Mouse (Mus musculus): Measurements from ENCODE around the gene Tmem251. TPM values are rescaled to one million over a fixed set of nuclear protein-coding genes. Genes with fewer than 3 reads are reported as not detected.

Gene Tmem251
- polyA plus RNA-seq, 1 experiment from 2014 or later = 13.3 TPM

DNA sequence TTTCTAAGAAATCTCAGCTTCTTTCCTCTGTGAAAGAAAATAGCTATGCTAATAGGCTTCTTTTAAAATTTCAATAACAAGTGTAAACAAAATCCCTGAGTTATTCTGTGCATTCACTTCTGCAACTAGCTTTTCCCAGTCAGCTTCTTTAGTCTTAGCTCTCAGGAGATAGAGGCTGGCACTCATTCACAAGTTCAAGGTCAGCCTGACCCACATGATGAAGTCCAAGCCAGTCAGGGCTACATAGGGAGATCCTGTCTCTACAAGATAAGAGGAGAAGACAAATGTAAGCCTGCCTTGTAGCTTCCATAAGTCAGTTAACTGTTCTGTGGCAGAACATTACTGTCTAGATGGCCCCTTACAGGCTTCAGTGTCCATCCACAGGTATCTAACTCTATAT lies 20.1 kb downstream of the Tmem251 start:
- Histone ChIP-seq H3K27me3 (no peaks in the 10 kb centered on the region), H3K4me1 (replicated peaks) (peaks cover 15% of the 10 kb centered on the region), H3K9ac (replicated peaks) (no peak overlapping the region), H3K9me3 (no peaks in the 10 kb centered on the region), H3K36me3 (peaks cover 46% of the 10 kb centered on the region), H3K4me2 (replicated peaks) (no peak overlapping the region), H3K4me3 (replicated peaks) (no peak overlapping the region), H3K27ac (no peak overlapping the region)
- no peak for ATAC-seq

- Histone ChIP-seq H3K27me3 (no peaks in the 10 kb centered on the region), H3K9me3 (no peaks in the 10 kb centered on the region), H3K4me2 (replicated peaks) (no peak overlapping the region), H3K4me1 (replicated peaks) (no peaks in the 10 kb centered on the region), H3K27ac (no peak overlapping the region), H3K36me3 (peaks cover 86% of the 10 kb centered on the region), H3K9ac (replicated peaks) (no peak overlapping the region), H3K4me3 (replicated peaks) (no peak overlapping the region)
- 91% methylated on average over 4 of the region's 4 CpGs for WGBS
- no peak for ATAC-seq
These were observed 25.4 kb downstream of the Tmem251 start for GRCm38 (mm10) chr12:102769000-102769399.

DNA sequence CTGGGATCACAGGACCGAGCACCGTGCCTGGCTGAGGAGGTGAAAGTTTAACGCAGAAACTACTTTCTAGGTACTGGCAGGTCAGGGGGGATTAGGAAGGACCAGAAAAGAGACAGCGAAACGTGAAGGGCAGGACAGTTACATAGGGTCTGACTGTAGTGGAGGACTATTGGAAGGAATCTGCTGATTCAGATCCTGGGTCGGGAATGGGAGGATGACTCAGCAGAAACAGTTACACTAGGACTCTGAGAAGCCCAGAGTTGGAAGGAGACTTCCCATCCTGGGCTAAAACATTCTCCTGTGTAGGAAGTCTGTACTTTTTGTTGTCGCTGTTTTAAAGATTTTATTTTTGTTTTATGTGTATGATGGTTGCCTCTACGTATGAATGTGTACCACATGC lies 28.0 kb downstream of the Tmem251 start:
- Histone ChIP-seq H3K27me3 (no peaks in the 10 kb centered on the region), H3K4me1 (replicated peaks) (no peaks in the 10 kb centered on the region), H3K9ac (replicated peaks) (no peak overlapping the region), H3K4me3 (replicated peaks) (no peak overlapping the region), H3K9me3 (no peaks in the 10 kb centered on the region), H3K4me2 (replicated peaks) (no peak overlapping the region), H3K27ac (no peak overlapping the region), H3K36me3 (peaks cover 89% of the 10 kb centered on the region)
- WGBS = 98% methylated on average over 8 of the region's 8 CpGs
- no peak for ATAC-seq

- no peak for ATAC-seq
- Histone ChIP-seq H3K4me2 (replicated peaks) (no peak overlapping the region), H3K27ac (no peak overlapping the region), H3K27me3 (no peaks in the 10 kb centered on the region), H3K36me3 (peaks cover 89% of the 10 kb centered on the region), H3K4me3 (replicated peaks) (no peak overlapping the region), H3K9ac (replicated peaks) (no peak overlapping the region), H3K9me3 (no peaks in the 10 kb centered on the region), H3K4me1 (replicated peaks) (no peaks in the 10 kb centered on the region)
- 97% methylated on average over 5 of the region's 5 CpGs for WGBS
These were observed 29.1 kb downstream of the Tmem251 start for GRCm38 (mm10) chr12:102772676-102773075.

- no peak overlapping the region for H3K9ac ChIP-seq (replicated peaks)
- no peak for ATAC-seq
- no peaks in the 10 kb centered on the region for H3K27me3 ChIP-seq
- WGBS = 94% methylated on average over 14 of the region's 14 CpGs
- H3K4me2 ChIP-seq (replicated peaks) = no peak overlapping the region
- no peak overlapping the region for H3K4me3 ChIP-seq (replicated peaks)
- H3K36me3 ChIP-seq = peaks cover 61% of the 10 kb centered on the region
- no peaks in the 10 kb centered on the region for H3K4me1 ChIP-seq (replicated peaks)
- no peak overlapping the region for H3K27ac ChIP-seq
- H3K9me3 ChIP-seq = no peaks in the 10 kb centered on the region
These were observed 32.5 kb downstream of the Tmem251 start for GRCm38 (mm10) chr12:102776035-102776434.

- no peaks in the 10 kb centered on the region for H3K9me3 ChIP-seq
- ATAC-seq = no peak
- 67% methylated on average over 5 of the region's 5 CpGs for WGBS
- no peak overlapping the region for H3K27ac ChIP-seq
- no peak overlapping the region for H3K4me2 ChIP-seq (replicated peaks)
- peaks cover 47% of the 10 kb centered on the region for H3K36me3 ChIP-seq
- no peak overlapping the region for H3K4me3 ChIP-seq (replicated peaks)
- no peaks in the 10 kb centered on the region for H3K4me1 ChIP-seq (replicated peaks)
- no peaks in the 10 kb centered on the region for H3K27me3 ChIP-seq
- H3K9ac ChIP-seq (replicated peaks) = no peak overlapping the region
These were observed 34.6 kb downstream of the Tmem251 start for GRCm38 (mm10) chr12:102778151-102778550.

GRCm38 (mm10) chr12:102779452-102779851 lies 35.9 kb downstream of the Tmem251 start:
- Histone ChIP-seq H3K36me3 (peaks cover 44% of the 10 kb centered on the region), H3K27ac (no peak overlapping the region), H3K4me1 (replicated peaks) (no peaks in the 10 kb centered on the region), H3K27me3 (no peaks in the 10 kb centered on the region), H3K4me2 (replicated peaks) (no peak overlapping the region), H3K4me3 (replicated peaks) (no peak overlapping the region), H3K9ac (replicated peaks) (no peak overlapping the region), H3K9me3 (no peaks in the 10 kb centered on the region)
- WGBS = 48% methylated on average over 3 of the region's 3 CpGs
- ATAC-seq = no peak

- Histone ChIP-seq H3K36me3 (peaks cover 46% of the 10 kb centered on the region), H3K4me2 (replicated peaks) (no peak overlapping the region), H3K4me3 (replicated peaks) (no peak overlapping the region), H3K27ac (no peak overlapping the region), H3K27me3 (no peaks in the 10 kb centered on the region), H3K4me1 (replicated peaks) (no peaks in the 10 kb centered on the region), H3K9me3 (no peaks in the 10 kb centered on the region), H3K9ac (replicated peaks) (no peak overlapping the region)
- 94% methylated on average over 5 of the region's 5 CpGs for WGBS
- ATAC-seq = no peak
These were observed 39.3 kb downstream of the Tmem251 start for GRCm38 (mm10) chr12:102782841-102783240.

GRCm38 (mm10) chr12:102784899-102785592 lies 41.5 kb downstream of the Tmem251 start:
- H3K9ac ChIP-seq (replicated peaks) = no peak overlapping the region
- H3K4me3 ChIP-seq (replicated peaks) = no peak overlapping the region
- ATAC-seq = no peak
- peaks cover 58% of the 10 kb centered on the region for H3K36me3 ChIP-seq
- no peak overlapping the region for H3K4me2 ChIP-seq (replicated peaks)
- WGBS = 94% methylated on average over 19 of the region's 19 CpGs
- H3K27me3 ChIP-seq = no peaks in the 10 kb centered on the region
- H3K4me1 ChIP-seq (replicated peaks) = no peaks in the 10 kb centered on the region
- no peaks in the 10 kb centered on the region for H3K9me3 ChIP-seq
- no peak overlapping the region for H3K27ac ChIP-seq

- Histone ChIP-seq H3K9ac (replicated peaks) (no peak overlapping the region), H3K27me3 (no peaks in the 10 kb centered on the region), H3K4me3 (replicated peaks) (no peak overlapping the region), H3K9me3 (no peaks in the 10 kb centered on the region), H3K4me2 (replicated peaks) (no peak overlapping the region), H3K4me1 (replicated peaks) (no peaks in the 10 kb centered on the region), H3K27ac (no peak overlapping the region), H3K36me3 (peaks cover 63% of the 10 kb centered on the region)
- no peak for ATAC-seq
- 85% methylated on average over 5 of the region's 5 CpGs for WGBS
These were observed 42.0 kb downstream of the Tmem251 start for GRCm38 (mm10) chr12:102785593-102785985.

DNA sequence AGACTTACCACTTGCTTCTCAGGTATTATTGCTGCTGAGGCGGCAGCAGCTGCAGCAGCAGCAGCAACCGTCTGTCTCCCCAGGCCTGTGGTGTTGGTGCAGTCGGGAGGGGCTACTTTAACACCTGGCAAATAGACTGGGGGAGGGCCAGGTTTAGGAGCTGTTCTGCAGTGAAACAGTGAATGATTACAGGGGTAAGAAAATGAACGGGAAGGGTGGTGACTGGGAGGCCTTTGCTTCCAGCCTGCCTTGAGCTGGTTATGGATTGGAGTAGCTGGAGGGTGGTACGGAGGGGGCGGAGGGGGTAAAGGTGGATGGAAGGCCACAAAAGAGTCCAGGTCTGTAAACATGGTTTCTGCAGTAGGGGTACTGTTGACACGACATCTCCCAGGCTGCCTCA lies 44.4 kb downstream of the Tmem251 start:
- Histone ChIP-seq H3K27ac (no peak overlapping the region), H3K4me1 (replicated peaks) (no peaks in the 10 kb centered on the region), H3K9ac (replicated peaks) (no peak overlapping the region), H3K27me3 (no peaks in the 10 kb centered on the region), H3K9me3 (no peaks in the 10 kb centered on the region), H3K36me3 (peaks cover 75% of the 10 kb centered on the region), H3K4me2 (replicated peaks) (no peak overlapping the region), H3K4me3 (replicated peaks) (no peak overlapping the region)
- ATAC-seq = no peak
- 92% methylated on average over 7 of the region's 7 CpGs for WGBS
